Mouse (Mus musculus): ENCODE results near the gene Zfp934.
"Not testable (repeated sequence)": the region's sequence is repeated elsewhere in the genome, so short reads cannot be mapped to it uniquely, and the experiment has no call there.

Zfp934 gene

GRCm38 (mm10) chr13:62571099-62571498 lies at the start of gene Zfp934:
TSS of gene Zfp934 (minus strand) at chr13:62571199.
- POLR2A ChIA-PET, CTCF ChIA-PET: not testable (repeated sequence)

DNA sequence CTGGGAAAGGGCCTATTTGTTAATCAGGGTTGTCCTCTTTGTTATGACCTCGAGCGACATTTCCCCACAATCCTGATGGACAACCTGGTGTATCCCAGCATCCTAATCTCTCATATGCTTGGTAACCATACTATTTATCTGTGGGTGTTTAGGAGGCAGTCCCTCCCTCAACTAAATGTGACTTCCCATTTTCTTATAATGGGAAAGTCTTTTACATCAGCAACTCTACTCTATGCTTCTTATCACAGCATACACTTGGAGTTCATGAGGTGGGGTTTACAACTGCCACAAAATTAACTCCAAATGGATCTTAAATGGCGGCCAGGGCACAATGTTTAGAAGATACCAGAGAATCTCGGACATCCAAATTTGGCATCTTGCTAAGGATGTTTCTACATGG lies 46.5 kb upstream of the Zfp934 start:
- CTCF ChIA-PET, POLR2A ChIA-PET: not testable (repeated sequence)

DNA sequence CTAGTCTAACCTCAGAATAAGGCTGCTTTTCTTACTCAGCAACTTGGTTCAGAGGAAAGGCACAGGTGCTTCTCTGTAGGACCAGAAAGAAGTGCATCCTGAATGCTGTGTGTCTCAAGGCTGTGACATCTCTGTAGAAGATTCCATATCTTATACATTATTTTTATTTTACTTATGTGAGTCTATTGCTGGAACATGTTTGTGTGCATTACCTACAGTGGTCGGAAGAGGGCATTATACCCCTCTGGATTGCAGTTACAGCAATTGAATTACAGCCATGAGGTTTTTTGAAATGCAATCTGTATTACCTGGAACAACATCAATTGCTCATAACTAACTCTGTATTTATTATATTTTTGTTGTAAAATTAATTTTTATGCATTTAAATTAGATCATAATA lies 9.3 kb downstream of the Zfp934 start:
- CTCF ChIA-PET, POLR2A ChIA-PET: not testable (repeated sequence)

- POLR2A ChIA-PET, result interaction anchor here in 1 of 4 experiments (0.9 kb wide), 1 partner anchor 48 kb away, joined by 3 read pairs; no protein-coding TSS in a partner anchor
- CTCF ChIA-PET, result not testable (repeated sequence)
Observed at GRCm38 (mm10) chr13:62558189-62559110, 12.5 kb downstream of the Zfp934 start, which contains the start of gene Zfp935. TSS of gene Zfp935 (minus strand) at chr13:62558511.

DNA sequence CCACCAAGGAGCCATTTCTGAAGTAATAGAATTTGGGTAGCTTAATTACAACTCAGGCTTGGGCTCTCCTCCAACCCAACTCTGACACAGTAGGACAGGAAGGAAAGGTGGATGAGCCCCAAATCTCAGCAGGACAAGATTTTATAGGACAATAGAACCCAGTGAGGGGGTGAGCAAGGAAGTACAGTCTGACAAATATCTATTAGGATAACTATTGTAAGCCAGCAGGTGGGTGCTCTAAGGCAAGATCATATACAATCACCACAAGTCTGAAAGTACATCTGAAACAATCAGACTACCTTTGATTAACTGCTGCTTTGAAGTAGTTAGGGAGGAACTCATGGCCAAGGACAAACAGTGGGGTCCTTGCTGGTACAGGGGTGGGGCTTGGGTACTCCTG lies 40.9 kb downstream of the Zfp934 start:
- POLR2A ChIA-PET, CTCF ChIA-PET: not testable (repeated sequence)

DNA sequence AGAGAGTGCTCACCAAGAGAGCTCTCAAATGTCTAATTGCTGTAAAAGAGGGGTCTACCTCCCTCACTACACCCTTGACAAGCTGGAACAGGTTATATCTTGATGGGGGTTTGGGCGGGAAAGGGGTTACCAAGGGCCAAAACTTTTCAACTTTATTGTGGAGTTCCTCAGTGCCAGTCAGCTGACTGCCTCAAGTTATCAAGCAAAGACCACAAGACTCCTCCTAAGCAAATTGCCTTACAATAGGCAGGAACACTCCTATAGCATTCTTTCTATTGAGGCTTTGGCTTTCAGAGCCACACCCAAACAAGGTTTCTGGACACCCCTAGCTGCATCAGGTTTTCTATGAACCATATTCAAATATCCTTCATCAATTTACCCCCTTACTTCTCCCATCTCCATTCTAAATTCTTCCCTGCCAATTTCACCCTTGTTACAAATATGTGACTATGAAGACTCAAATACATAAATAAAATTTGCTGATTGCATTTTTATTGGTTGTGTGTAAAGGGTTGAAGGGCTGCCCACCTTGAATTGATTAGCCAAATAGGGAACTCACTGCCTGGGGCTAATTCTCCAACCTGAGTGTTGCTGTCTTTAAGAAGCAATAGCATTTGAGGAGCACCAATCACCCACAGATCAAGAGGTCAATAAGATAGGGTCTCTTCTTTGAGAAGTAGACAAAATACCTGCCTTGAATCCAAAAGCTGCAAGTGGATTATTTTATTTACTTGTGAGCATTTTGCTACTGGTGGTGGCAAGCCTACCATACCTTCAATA lies 60.2 kb downstream of the Zfp934 start:
- CTCF ChIA-PET, result interaction anchor here in 1 of 4 experiments (0.6 kb wide), 1 partner anchor 53 kb away, joined by 3 read pairs; no protein-coding TSS in a partner anchor
- POLR2A ChIA-PET, result interaction anchor here in 3 of 4 experiments (0.6 to 2.0 kb wide), 8 partner anchors 12 to 328 kb away, joined by 3 to 31 read pairs (median 4); partner anchors contain the start of genes Gm49359 (in 1 of the 3) and Zfp935 (in 1 of the 3)

GRCm38 (mm10) chr13:62472661-62473060 lies 98.3 kb downstream of the Zfp934 start:
- POLR2A ChIA-PET, CTCF ChIA-PET: not testable (repeated sequence)

DNA sequence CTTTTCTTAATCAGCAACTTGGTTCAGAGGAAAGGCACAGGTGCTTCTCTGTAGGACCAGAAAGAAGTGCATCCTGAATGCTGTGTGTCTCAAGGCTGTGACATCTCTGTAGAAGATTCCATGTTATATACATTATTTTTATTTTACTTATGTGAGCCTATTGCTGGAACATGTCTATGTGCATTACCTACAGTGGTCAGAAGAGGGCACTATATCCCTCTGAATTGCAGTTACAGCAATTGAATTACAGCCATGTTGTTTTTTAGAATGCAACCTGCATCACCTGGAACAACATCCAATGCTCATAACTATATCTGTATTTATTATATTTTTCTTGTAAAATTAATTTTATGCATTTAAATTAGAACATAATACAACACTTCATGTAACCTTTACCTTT lies 101.1 kb downstream of the Zfp934 start:
- POLR2A ChIA-PET, result not testable (repeated sequence)
- CTCF ChIA-PET, result interaction anchor here in 1 of 4 experiments (0.6 to 0.7 kb wide), 2 partner anchors 383 to 574 kb away, joined by 4 to 6 read pairs; no protein-coding TSS in a partner anchor

DNA sequence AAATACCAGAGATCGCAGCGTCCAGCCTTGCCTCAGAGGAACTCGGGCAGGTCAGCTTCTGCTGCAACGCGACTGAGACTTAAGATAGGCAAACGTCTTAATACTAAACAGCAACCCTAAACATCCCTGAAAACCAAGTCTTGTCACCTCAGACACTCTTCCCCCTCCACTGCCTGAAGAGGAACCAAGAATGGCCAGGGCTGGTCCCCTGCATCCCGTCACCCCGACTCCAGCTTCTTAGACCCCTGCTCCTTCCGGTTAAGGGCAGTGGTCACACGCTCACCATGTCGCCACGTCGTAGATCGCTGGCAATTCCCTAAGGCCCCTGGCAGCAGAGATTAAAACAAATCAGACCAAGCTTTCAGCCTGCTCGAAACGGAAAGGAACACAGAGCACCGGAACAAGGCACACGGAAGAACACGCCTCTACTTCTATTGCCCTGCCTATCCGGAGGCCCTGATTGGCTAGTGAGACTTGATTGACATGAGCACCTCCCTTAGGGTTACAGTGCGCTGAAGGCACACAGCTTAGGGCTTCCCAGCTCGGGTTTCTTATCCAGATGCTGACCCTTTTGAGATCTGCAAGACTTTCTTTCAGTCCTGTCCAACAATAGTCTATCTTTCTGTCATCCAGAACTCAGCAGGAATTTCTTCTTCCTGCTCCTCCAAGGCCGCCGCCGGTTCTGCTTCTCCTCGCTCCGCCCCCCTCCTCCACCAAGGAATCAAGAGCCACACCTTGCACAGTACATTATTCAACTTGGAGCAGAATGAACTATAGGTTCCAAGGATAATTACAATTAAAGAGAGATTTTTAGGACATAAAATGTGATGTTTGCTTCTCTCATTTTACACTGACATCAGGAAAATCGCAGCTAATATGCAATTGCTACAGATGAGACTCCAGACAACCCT lies 104.3 kb downstream of the Zfp934 start, which contains the start of gene Gm49359:
TSS of gene Gm49359 (minus strand) at position 409 of the 911 bp plus-strand sequence.
- ChIA-PET CTCF (interaction anchor here in 1 of 4 experiments (1.1 kb wide), 1 partner anchor 390 kb away, joined by 7 read pairs; no protein-coding TSS in a partner anchor), POLR2A (interaction anchor here in 3 of 4 experiments (0.7 to 1.0 kb wide), 4 partner anchors 18 to 390 kb away, joined by 3 to 5 read pairs (median 3); no protein-coding TSS in a partner anchor)

Data from embryonic stem cell, embryonic (primary cell).